Comparison of ENCODE assay signal across 8 mouse cellular contexts in the genomic region with DNA sequence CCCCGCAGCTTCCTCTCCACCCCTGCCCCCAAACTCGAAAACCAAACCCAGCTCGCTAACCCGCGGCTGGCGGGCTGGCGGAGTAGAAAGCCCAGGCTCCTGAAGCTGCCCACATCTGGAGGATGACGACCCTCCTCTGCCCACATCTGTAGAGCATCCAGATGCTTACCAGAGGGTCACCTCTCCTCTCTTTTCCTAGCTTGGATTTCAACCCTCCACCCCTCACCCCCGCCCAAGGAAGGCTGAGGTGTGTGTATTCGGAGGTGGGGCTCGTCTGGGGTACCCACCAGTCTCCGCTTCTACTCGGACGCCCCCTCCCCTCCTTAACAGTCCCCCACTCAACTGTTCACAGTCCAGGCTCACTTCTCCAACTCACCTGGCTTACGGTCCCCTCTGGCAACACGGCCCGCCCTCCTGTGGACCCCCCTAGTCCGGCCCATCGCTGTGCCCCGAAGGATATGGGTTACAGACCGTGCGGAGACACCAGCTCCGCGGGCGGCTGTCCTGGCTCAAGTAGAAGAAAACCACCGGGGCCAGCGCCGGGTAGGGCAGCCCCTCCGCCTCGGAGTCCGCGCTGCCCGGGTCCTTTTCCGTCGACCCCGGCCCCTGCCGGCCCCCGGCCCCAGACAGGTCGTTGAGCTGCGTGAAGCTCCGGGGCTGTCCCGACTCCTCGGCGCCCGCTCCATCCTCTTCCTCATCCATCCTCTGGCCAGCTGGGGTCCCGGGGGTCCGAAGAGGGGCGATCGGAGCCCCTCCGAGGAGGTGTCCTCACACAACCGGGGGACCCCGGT. TPM values are rescaled to one million over a fixed set of nuclear protein-coding genes. Genes with fewer than 3 reads are reported as not detected.
DNase-seq lines count a peak whose midpoint lies in the region; ATAC-seq lines count a peak whose summit lies in the region.

No protein-coding gene starts in this region.

- H3K9ac ChIP-seq in intestine, embryonic 14.5 days (ENCODE audit: low read length): peak overlapping the region; percentile 67
- H3K9ac ChIP-seq in neural tube, embryonic 13.5 days: peak overlapping the region; percentile 86

- peak overlapping the region; percentile 61 for H3K4me2 ChIP-seq in intestine, embryonic 14.5 days (ENCODE audit: low read length)
- peak overlapping the region; percentile 91 for H3K4me2 ChIP-seq in neural tube, embryonic 13.5 days

- peaks cover 53% of the 10 kb centered on the region for H3K27me3 ChIP-seq in intestine, embryonic 14.5 days (replicated peaks; ENCODE audit: control insufficient read depth, insufficient read depth, low read length)
- peaks cover 42% of the 10 kb centered on the region for H3K27me3 ChIP-seq in neural tube, embryonic 13.5 days

- DNase-seq in gastrocnemius, postnatal 10 days: peak; percentile 46
- no peak for DNase-seq in gastrocnemius, adult 8-10 months (ENCODE audit: low spot score in 2 of 2)
- peak; percentile 12 for DNase-seq in thymus, postnatal 25 days
- DNase-seq in thymus, postnatal 10 days (ENCODE audit: low spot score in 2 of 2): no peak
- DNase-seq in intestine, embryonic 14.5 days (ENCODE audit: low spot score): peak; percentile 75
- no peak for DNase-seq in adrenal gland, postnatal 4 days (ENCODE audit: low spot score in 2 of 2)
- DNase-seq in lung, postnatal 14 days: no peak

- peak overlapping the region; percentile 69 for H3K27ac ChIP-seq in intestine, embryonic 14.5 days (ENCODE audit: low read depth)
- H3K27ac ChIP-seq in neural tube, embryonic 13.5 days (replicated peaks): peak overlapping the region; percentile 85

- 0 out of 2 replicates have a peak, but pooled peaks have one; percentile 4 for ATAC-seq in intestine, embryonic 14.5 days (replicated peaks; ENCODE audit: low FRiP score, low TSS enrichment, low read depth)
- ATAC-seq in neural tube, embryonic 13.5 days (ENCODE audit: low read depth): no peak

- 1% methylated on average over 50 of the region's 52 CpGs for WGBS in intestine, embryonic 14.5 days
- under 1% methylated on average over 51 of the region's 52 CpGs for WGBS in neural tube, embryonic 13.5 days

- peaks cover 40% of the 10 kb centered on the region for H3K4me1 ChIP-seq in intestine, embryonic 14.5 days (replicated peaks; ENCODE audit: control insufficient read depth, insufficient read depth, low read length)
- peaks cover 74% of the 10 kb centered on the region for H3K4me1 ChIP-seq in neural tube, embryonic 13.5 days (replicated peaks)

- H3K9me3 ChIP-seq in intestine, embryonic 14.5 days (ENCODE audit: control insufficient read depth, low read length): no peaks in the 10 kb centered on the region
- H3K9me3 ChIP-seq in neural tube, embryonic 13.5 days: no peaks in the 10 kb centered on the region

- no peaks in the 10 kb centered on the region for H3K36me3 ChIP-seq in intestine, embryonic 14.5 days (ENCODE audit: control insufficient read depth, insufficient read depth, low read length)
- no peaks in the 10 kb centered on the region for H3K36me3 ChIP-seq in neural tube, embryonic 13.5 days

- peak overlapping the region; percentile 57 for H3K4me3 ChIP-seq in intestine, embryonic 14.5 days (ENCODE audit: low read depth, low read length)
- peak overlapping the region; percentile 83 for H3K4me3 ChIP-seq in neural tube, embryonic 13.5 days

RNA-seq across cellular contexts. Expression of gene Cacna1g, which starts 0.9 kb away (rescaled TPM):
- total RNA-seq in gastrocnemius, postnatal 10 days (2021): 1 to 10 TPM; 7.0 to 9.0 TPM
- 1 to 10 TPM in 2 of 4 experiments, under 1 TPM in 2; 0.63 to 1.3 (median 0.86) TPM for total RNA-seq in gastrocnemius, adult 8-10 months (2022)
- polyA plus RNA-seq in intestine, embryonic 14.5 days (2014; fragmentation: Nextera tagmentation; extraction: Ambion mirVana): 11.1 and 11.5 TPM in 2 replicates
- polyA plus RNA-seq in neural tube, embryonic 13.5 days (2015; fragmentation: Nextera tagmentation; extraction: Ambion mirVana): 8.9 and 9.3 TPM in 2 replicates
- total RNA-seq in adrenal gland, postnatal 4 days (2021): 10 to 100 TPM in 1 of 2 experiments, 1 to 10 TPM in 1; 8.7 to 12.0 TPM

RNA-seq across cellular contexts. Expression of gene Spata20, which starts 12.9 kb away (rescaled TPM):
- not detected for total RNA-seq in gastrocnemius, postnatal 10 days (2021)
- not detected for total RNA-seq in gastrocnemius, adult 8-10 months (2022)
- polyA plus RNA-seq in intestine, embryonic 14.5 days (2014; fragmentation: Nextera tagmentation; extraction: Ambion mirVana): 0.08 and 0.24 TPM in 2 replicates
- polyA plus RNA-seq in neural tube, embryonic 13.5 days (2015; fragmentation: Nextera tagmentation; extraction: Ambion mirVana): 0.28 TPM in 1 of 2 replicates, not detected in the other
- under 1 TPM in 1 of 2 experiments, not detected in 1; 0.11 TPM for total RNA-seq in adrenal gland, postnatal 4 days (2021)

RNA-seq across cellular contexts. Expression of gene Epn3, which starts 26.7 kb away (rescaled TPM):
- under 1 TPM; 0.21 to 0.59 TPM for total RNA-seq in gastrocnemius, postnatal 10 days (2021)
- total RNA-seq in gastrocnemius, adult 8-10 months (2022): under 1 TPM in 1 of 4 experiments, not detected in 3; 0.11 TPM
- polyA plus RNA-seq in intestine, embryonic 14.5 days (2014; fragmentation: Nextera tagmentation; extraction: Ambion mirVana): 1.8 TPM in 2 replicates
- polyA plus RNA-seq in neural tube, embryonic 13.5 days (2015; fragmentation: Nextera tagmentation; extraction: Ambion mirVana): 0.24 and 0.51 TPM in 2 replicates
- 10 to 100 TPM; 10.3 to 13.2 TPM for total RNA-seq in adrenal gland, postnatal 4 days (2021)

RNA-seq across cellular contexts. Expression of gene Mycbpap, which starts 48.4 kb away (rescaled TPM):
- not detected for total RNA-seq in gastrocnemius, postnatal 10 days (2021)
- not detected for total RNA-seq in gastrocnemius, adult 8-10 months (2022)
- polyA plus RNA-seq in intestine, embryonic 14.5 days (2014; fragmentation: Nextera tagmentation; extraction: Ambion mirVana): 1.8 and 2.5 TPM in 2 replicates
- polyA plus RNA-seq in neural tube, embryonic 13.5 days (2015; fragmentation: Nextera tagmentation; extraction: Ambion mirVana): 1.9 and 2.1 TPM in 2 replicates
- total RNA-seq in adrenal gland, postnatal 4 days (2021): 10 to 100 TPM in 1 of 2 experiments, 1 to 10 TPM in 1; 4.9 to 12.7 TPM

Comparison
In these comparisons a context has a peak if more than half of its experiments do, and no peak if none do; other contexts are left out.
1. DNase-seq: peak in gastrocnemius, postnatal 10 days (single experiment), thymus, postnatal 25 days (single experiment) and intestine, embryonic 14.5 days (single experiment); none in gastrocnemius, adult 8-10 months (0 of 2), thymus, postnatal 10 days (0 of 2), adrenal gland, postnatal 4 days (0 of 2) and lung, postnatal 14 days (single experiment).
2. RNA of gene Epn3, which starts 26.7 kb away (total RNA-seq): 10.3 to 13.2 TPM in adrenal gland, postnatal 4 days; 0.21 to 0.59 TPM in gastrocnemius, postnatal 10 days and 0.11 TPM in gastrocnemius, adult 8-10 months; every median in the first group is over 4 times any median in the second.